Mouse (Mus musculus) monocyte, adult 59 days (primary cell): Measurements from ENCODE around the gene Pram1. TPM values are rescaled to one million over a fixed set of nuclear protein-coding genes. Genes with fewer than 3 reads are reported as not detected.

Source experiments
- total RNA-seq, 2 experiments: library from RNA; stranded (reverse); gene quantifications; one replicate each; pipeline ENCODE4 v1.2.4; 2023

Gene Pram1
- 10 to 100 TPM; 28.9 to 42.0 TPM for total RNA-seq

DNA sequence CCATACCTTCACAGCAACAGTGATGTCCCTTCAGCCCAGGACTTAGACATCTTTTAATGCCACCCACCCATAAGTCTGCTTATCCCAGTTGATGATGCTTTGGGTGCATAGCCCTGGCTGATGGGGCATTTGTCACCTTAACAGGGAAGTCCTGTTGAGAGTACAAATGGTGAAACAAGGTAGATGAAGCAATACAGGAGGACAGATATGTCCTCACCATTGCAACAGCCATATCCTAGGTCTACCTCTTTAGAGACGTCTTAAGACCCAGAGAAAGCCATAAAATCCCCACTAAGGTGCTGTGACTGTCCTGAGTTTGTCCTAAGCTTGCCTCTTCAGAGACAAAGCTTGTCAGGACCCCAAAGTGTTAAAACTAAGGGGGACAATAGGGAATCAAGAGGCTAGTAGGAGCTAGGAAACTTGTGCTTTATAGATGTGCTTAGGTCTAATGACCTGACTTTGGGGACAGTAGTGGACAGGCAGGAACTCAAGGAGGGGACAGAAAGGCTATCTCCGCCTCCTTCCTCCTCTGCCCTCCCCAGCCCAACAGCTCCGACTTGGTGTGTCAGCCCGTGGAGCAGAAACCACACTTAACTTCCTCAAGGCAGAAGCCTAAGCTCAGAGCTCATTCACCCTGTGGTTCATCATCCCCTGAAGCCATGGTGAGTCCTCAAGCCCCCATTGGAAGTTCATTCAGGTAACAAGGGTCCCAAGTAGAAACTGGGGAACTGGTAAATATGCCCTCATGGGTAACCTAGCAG is at the start of gene Pram1:
Gene Pram1, plus strand, starts transcription at position 541 of the 761 bp plus-strand sequence.

DNA sequence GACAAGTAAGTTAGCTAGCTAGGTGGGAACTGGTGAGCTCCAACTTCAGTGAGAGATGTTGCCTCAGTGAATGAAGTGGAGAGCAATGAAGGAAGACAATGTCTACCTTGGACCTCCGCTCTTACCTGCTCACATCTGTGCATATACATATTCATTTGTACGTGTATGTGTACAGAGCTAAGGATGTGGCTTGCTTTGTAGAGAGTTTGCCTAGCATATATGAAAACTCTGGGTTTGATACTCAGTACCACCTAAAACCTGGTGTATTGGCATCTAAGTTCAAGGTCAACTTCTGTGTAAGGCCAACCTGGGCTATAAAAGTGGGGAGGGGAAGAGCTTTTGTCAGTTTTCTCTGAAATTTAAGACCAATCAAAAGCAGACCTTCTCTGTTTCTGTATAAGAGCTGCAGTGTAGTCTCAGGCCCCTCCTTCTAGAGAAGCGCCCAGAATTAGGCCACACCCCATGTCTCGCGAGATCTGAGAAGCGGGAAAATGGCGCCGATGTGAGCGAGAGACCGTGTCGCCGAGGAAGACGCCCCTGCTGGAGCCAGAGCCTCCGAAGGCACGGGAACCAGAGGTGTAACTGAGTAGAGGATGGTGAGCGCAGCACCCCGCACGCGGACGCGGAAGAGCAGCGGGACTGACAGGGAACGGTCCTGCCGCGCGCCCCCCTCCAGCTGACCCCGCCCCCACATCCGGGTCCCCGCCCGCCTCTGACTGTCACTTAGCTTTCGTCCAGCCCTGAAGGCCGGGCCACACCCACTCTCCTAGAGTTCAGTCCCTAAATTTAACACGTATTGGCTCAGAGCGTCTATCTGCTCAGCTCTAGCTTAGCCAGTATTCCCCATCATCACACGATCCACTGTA is 9.0 kb upstream of the Pram1 start, which contains the start of gene Zfp414:
Gene Zfp414, plus strand, starts transcription at position 470 of the 866 bp plus-strand sequence.

DNA sequence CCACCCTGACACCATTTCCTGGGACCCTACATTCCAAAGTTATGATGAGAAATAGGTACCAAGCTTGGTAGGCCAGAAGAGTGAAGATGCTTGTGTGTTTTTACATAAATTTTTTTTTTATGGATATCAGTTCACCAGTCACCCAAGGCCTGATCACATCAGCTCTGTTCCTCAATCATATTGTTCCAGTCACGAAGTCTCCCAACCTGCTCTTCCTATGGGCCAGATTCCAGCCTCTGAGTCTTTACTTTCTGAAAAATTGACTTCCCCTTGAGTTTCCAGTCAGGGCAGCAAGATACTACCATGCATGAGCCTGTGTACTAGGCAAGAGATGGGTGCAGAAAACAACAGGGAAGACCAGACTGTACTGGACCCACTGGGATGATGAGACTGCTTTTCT is 48.9 kb downstream of the Pram1 start, which contains the start of gene Hnrnpm:
Gene Hnrnpm, minus strand, starts transcription at position 101 of the 400 bp plus-strand sequence.

Other genes starting within 250 kb of the Pram1 start
- gene Zfp101, start 243.4 kb upstream of the Pram1 start, total RNA-seq: 1 to 10 TPM; 3.4 to 4.3 TPM
- not detected for gene Actl9, start 205.2 kb upstream of the Pram1 start, total RNA-seq
- gene Adamts10, start 113.9 kb upstream of the Pram1 start, total RNA-seq: 100 to 1,000 TPM in 1 of 2 experiments, 10 to 100 TPM in 1; 76.0 to 104 TPM
- gene Myo1f, start 82.3 kb upstream of the Pram1 start, total RNA-seq: 100 to 1,000 TPM; 480 to 526 TPM
- gene Zfp414, start 9.0 kb upstream of the Pram1 start, total RNA-seq: 10 to 100 TPM; 49.5 to 51.0 TPM
- gene Hnrnpm, start 48.8 kb downstream of the Pram1 start, total RNA-seq: 100 to 1,000 TPM; 235 to 317 TPM
- 10 to 100 TPM; 56.4 to 61.5 TPM for gene March2, start 80.6 kb downstream of the Pram1 start, total RNA-seq
- gene Rab11b, start 122.5 kb downstream of the Pram1 start, total RNA-seq: 100 to 1,000 TPM; 210 to 222 TPM
- gene Angptl4, start 143.8 kb downstream of the Pram1 start, total RNA-seq: 1 to 10 TPM; 5.3 to 7.1 TPM
- gene Kank3, start 172.5 kb downstream of the Pram1 start, total RNA-seq: 10 to 100 TPM; 17.2 to 17.8 TPM
- gene Rps28, start 186.5 kb downstream of the Pram1 start, total RNA-seq: 1,000 to 10,000 TPM; 2,442 to 2,474 TPM
- 100 to 1,000 TPM; 123 to 158 TPM for gene Ndufa7, start 186.5 kb downstream of the Pram1 start, total RNA-seq
- gene Cd320, start 205.0 kb downstream of the Pram1 start, total RNA-seq: 1 to 10 TPM; 1.8 to 2.6 TPM
- not detected for gene Gm7029, start 235.8 kb downstream of the Pram1 start, total RNA-seq